Mouse (Mus musculus) kidney, adult 18-20 months (tissue): ENCODE results near the gene Dnmt3l.
"Not testable (repeated sequence)": the region's sequence is repeated elsewhere in the genome, so short reads cannot be mapped to it uniquely, and the experiment has no call there.

Experiments used
- DNase-seq: peaks from one replicate; pipeline ENCODE4 v3.0.0; 2021

Gene Dnmt3l

DNA sequence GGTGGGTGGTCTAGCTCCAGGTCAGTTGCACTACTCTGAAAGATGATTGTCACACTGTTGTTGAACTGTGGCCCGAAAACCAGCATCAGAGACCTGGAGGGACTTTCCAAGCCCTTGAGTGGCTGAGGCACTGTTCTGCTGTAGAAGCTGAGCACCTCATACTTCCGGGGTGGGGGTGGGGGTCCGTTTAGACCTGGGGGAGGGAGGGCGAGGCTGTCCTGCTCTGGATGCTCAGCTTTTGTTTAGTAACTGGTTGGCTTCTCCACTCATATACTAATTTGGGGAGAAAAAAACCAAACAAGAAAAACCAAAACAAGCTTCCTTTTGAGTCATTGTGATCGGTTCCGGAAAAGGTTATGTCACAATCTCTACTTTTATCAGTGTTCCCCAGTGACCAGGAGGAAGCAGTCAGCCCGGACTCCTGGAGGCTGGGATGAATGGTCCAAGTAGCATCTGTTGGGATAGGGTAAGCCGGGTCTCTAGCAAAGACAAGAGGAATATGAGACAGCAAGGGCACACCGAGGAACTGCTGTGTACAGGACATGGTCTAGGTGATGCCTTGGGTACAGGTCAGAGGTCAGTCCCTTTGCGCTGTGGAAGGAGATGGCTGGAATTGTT lies 44.8 kb downstream of the Dnmt3l start:
- DNase-seq, result no peak

- DNase-seq, result no peak
These were observed 45.4 kb downstream of the Dnmt3l start for GRCm38 (mm10) chr10:78087101-78087511.

DNA sequence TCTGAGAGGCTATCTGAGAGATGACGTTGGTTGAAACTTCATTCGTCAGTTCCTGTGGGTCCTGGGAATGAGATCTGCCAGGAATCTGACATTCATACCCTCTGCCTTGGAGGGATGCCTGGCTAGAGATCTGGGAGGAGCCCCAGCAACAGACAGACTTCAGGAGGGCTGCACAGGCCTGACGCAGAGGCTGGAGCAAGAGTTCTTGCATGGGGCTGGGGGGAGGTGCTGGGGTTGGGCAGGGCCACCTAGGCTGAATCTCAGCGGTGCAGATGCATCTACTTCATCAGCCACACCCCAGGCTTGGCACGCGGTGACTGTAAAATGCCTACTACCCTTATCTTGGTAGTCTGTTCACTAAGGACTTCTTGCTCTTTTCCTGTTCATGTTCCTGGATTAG lies 48.5 kb downstream of the Dnmt3l start:
- DNase-seq, result no peak

DNA sequence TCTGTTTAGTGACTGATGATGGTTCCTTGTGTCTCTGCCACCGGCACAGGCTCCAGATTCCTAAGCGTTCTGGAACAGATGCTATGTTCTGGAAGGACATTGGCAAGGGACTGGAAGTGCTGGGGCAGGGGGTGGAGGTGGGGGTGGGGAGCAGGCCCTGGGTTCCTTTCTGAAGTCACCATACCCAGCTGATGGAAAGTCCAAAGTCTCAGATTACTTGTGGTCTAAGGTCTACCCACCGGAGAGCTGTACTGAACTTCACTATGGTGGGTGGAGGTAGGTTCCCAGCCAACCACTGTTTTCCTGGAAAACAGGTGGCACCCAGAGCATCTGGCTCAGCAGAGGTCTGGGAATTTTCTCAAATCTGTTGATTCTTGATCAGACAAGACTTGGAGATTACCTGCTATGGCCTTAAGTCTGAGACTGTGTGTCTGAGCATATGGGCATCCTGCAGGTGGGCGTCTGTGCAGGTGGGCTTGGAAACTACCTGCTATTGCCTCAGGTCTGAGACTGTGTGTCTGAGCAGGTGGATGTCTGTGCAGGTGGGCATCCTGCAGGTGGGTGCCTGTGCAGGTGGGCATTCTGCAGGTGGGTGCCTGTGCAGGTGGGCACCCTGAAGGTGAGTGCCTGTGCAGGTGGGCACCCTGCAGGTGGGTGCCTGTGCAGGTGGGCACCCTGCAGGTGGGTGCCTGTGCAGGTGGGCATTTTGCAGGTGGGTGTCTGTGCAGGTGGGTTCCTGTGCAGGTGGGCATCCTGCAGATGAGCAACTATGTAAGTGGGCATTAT lies 49.2 kb downstream of the Dnmt3l start:
- no peak for DNase-seq

DNA sequence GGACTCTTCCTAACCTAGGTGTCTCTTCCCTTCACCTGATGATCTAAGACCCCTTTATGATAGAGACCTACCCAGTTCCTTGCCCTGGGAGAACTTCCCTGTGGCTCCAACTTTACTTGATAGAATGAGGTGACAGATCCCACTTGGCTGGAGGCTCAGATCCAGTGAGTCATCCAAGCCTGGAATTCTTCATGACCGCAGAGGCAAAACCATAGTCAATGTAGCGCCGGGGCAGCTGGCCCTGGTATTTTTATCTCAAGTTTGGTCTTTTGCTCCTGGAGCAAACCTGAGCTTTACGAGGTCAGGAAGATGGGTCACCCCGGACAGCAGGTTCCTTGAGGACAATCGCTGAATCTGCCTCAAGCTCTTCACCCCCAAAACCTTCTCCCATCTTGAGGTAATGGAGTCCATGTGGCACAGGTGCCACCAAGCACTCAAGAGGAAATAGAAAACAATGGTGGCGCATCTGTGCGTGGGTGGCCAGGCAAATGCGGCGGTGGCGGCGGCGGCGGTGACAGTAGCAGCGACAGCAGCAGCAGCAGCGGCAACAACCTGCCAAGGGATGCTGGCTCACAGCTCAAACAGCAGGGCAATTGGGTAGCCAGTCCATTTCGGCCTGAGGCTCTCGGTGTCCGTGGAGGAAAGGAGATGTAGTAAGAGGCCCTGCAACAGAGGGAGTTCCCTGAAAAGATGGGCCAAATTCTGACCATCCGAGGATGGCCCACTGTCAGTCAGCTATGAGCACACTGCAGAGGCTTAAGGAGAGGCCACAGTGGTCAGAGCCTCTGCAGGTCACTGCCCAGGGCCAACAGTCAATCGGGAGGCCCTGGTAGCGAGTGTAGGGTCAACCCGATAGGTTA lies 50.3 kb downstream of the Dnmt3l start:
- DNase-seq, result no peak

DNA sequence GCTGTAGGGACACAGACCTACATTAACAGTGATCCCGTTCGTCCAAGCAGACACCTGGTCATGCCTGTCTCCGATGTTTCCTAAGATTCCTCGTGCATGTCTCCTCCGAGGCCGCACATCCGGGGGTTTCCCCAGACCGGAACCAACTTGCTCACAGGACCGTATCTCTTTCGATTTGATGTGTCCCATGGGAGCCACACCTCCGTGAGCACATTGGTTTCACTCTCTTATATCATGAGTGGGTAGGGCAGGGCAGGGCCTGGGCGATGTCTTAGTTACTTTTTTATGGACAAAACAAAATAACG lies 50.9 kb downstream of the Dnmt3l start:
- DNase-seq, result no peak

- no peak for DNase-seq
These were observed 53.5 kb downstream of the Dnmt3l start for GRCm38 (mm10) chr10:78095221-78095620.

- peak; percentile 31 for DNase-seq
These were observed 54.5 kb downstream of the Dnmt3l start for GRCm38 (mm10) chr10:78095954-78096931.

DNA sequence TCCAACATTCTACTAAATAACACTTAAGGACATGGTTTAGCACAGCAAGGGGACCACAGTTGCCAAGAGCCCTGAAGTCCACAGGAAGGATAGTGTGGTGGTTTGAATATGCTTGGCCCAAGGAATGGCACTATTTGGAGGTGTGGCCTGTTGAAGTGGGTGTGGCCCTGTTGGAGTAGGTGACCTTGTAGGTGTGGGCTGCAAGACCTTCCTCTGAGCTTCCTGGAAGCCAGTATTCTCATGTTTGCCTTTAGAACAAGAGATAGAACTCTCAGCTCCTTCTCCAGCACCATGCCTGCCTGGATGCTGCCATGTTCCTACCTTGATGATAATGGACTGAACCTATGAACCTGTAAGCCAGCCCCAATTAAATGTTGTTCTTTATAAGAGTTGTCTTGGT lies 58.1 kb downstream of the Dnmt3l start:
- DNase-seq, result not testable (repeated sequence)

DNA sequence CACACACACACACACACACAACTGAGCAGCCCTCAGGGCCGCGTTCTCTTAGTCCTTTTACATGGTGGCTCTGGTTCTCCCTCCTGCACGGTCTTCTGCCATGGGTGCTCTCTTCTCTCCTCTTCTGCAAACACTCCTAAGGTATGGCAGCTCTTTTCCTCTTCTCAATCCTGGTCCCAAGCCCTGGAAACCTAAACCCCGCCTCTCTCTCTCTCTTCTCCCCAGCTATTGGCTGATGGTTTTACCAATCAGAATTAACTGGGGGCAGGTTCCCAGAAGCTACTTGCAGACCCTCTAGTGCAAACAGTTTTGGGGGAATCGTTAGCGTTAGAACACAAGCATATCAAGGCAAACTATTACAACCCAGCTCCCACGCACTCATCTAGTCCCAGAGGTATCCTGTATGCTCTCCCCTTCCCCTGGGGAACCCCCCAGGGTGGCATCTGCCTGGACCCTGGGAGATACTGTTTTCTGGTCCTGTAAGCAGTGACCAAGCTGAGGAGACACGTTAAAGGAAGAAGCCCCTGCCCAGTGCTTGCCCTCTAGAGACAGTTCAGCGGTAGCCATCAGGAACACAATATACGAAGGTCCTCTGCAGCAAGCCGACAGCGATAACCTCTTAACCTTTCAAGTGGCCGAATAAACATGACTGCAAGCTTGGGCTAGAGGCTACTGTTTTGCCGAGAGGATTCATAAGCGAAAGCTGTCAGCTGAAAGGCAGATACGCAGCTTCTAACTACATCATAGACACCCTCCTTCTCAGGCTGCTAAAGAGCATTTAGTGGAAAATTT lies 59.4 kb downstream of the Dnmt3l start:
- DNase-seq, result no peak

GRCm38 (mm10) chr10:78104555-78105490 lies 63.1 kb downstream of the Dnmt3l start:
- DNase-seq, result peak; percentile 60

DNA sequence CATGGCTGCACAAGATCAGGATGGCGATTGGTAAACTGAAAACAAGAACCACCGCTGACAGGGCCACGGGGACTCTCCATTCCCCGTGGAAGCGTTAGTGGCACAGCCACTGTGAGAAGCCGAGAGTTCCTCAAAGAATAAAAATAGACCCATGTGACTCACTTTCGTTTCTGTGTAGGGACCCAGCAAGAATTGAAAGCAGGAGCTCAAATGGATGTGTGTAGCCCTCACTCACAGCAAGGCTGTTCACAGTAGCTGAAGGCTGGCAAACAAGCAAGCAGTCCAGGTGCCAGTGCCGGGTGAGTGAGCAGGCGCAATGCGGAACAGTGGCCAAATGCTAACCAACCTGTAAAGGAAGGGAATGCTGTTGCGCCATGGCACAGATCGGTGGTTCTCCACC lies 63.8 kb downstream of the Dnmt3l start:
- peak; percentile 82 for DNase-seq
